Comparison of ENCODE assay signal across 22 mouse cellular contexts in genomic region chr15:98315703-98316102, GRCm38 (mm10). TPM values are rescaled to one million over a fixed set of nuclear protein-coding genes. Genes with fewer than 3 reads are reported as not detected.
DNase-seq lines count a peak whose midpoint lies in the region; ATAC-seq and TF ChIP-seq lines count a peak whose summit lies in the region.
"Had no signal": no experiment of that assay in that cellular context is flagged by ENCODE, and none has a peak within 500 bp of the region (broad histone marks: within the 10 kb centered on the region; RNA-seq: fewer than 3 reads in every experiment).

No protein-coding gene starts in this region.

- H3K27me3 ChIP-seq in liver, postnatal 0 days (ENCODE audit: insufficient read depth, low read length) = no peaks in the 10 kb centered on the region
- peaks cover 0 to 2% of the 10 kb centered on the region in 2 experiments; a peak in 2 of 4 replicates for H3K27me3 ChIP-seq in MEL (ENCODE audit: control insufficient read depth in 1 of 2, insufficient read depth in 2 of 2, low read length in 2 of 2)
- H3K27me3 ChIP-seq in midbrain, embryonic 11.5 days (ENCODE audit: control insufficient read depth, insufficient read depth, low read length) = no peaks in the 10 kb centered on the region
- H3K27me3 ChIP-seq: midbrain, embryonic 15.5 days; neural tube, embryonic 12.5 days had no signal

- H3K4me2 ChIP-seq in liver, postnatal 0 days (ENCODE audit: low read depth, low read length) = no peak overlapping the region
- H3K4me2 ChIP-seq in midbrain, embryonic 11.5 days = no peak overlapping the region
- H3K4me2 ChIP-seq: midbrain, embryonic 15.5 days; neural tube, embryonic 12.5 days had no signal

- no peak; the same call in 1 of the 2 replicates for TF ChIP-seq RAD21 in MEL (IDR thresholded peaks at IDR 0.05; ENCODE audit: low read depth, low read length)

- H3K4me3 ChIP-seq in liver, postnatal 0 days (ENCODE audit: low read depth, low read length) = no peak overlapping the region
- H3K4me3 ChIP-seq in MEL (ENCODE audit: control insufficient read depth in 1 of 2, insufficient read depth in 1 of 2, low read depth in 2 of 2, low read length in 2 of 2) = no peak overlapping the region
- no peak overlapping the region for H3K4me3 ChIP-seq in midbrain, embryonic 11.5 days (ENCODE audit: low read depth, low read length)
- H3K4me3 ChIP-seq: midbrain, embryonic 15.5 days; neural tube, embryonic 12.5 days had no signal

- H3K36me3 ChIP-seq in liver, postnatal 0 days (replicated peaks; ENCODE audit: insufficient read depth, low read length) = no peaks in the 10 kb centered on the region
- no peaks in the 10 kb centered on the region for H3K36me3 ChIP-seq in MEL (ENCODE audit: control insufficient read depth in 1 of 2, insufficient read depth in 2 of 2, low read length in 2 of 2)
- H3K36me3 ChIP-seq in midbrain, embryonic 11.5 days (ENCODE audit: control insufficient read depth, insufficient read depth, low read length) = no peaks in the 10 kb centered on the region
- H3K36me3 ChIP-seq: midbrain, embryonic 15.5 days; neural tube, embryonic 12.5 days had no signal

- no peaks in the 10 kb centered on the region for H3K9me3 ChIP-seq in liver, postnatal 0 days (ENCODE audit: low read length)
- no peaks in the 10 kb centered on the region for H3K9me3 ChIP-seq in MEL (replicated peaks; ENCODE audit: insufficient read depth, low read length)
- no peaks in the 10 kb centered on the region for H3K9me3 ChIP-seq in midbrain, embryonic 11.5 days (ENCODE audit: control insufficient read depth, low read length)
- H3K9me3 ChIP-seq: midbrain, embryonic 15.5 days; neural tube, embryonic 12.5 days had no signal

- peak; percentile 15; the same call in 1 of the 2 replicates for TF ChIP-seq CTCF in liver, postnatal 0 days (IDR thresholded peaks at IDR 0.05; ENCODE audit: low read depth)
- peak; percentile 61 to 64 (median 62) for TF ChIP-seq CTCF in MEL (IDR thresholded peaks at IDR 0.05 in 2 of 3, conservative IDR thresholded peaks at IDR 0.05 in 1 of 3; ENCODE audit: control insufficient read depth in 1 of 3, insufficient read depth in 1 of 3, low read depth in 2 of 3, low read length in 3 of 3, poor library complexity in 1 of 3, severe bottlenecking in 1 of 3)

- TF ChIP-seq EP300 in liver, postnatal 0 days (IDR thresholded peaks at IDR 0.05; ENCODE audit: low read depth) = no peak
- TF ChIP-seq EP300 in MEL (IDR thresholded peaks at IDR 0.05; ENCODE audit: low read depth in 1 of 2, low read length in 2 of 2) = no peak

- no peaks in the 10 kb centered on the region for H3K79me2 ChIP-seq in MEL (ENCODE audit: control insufficient read depth, insufficient read depth, low read length, poor library complexity)

- intact Hi-C loops in left cerebral cortex, postnatal 36 days (cut with DNase I) = no loop called here

- WGBS in liver, postnatal 0 days (ENCODE audit: insufficient replicate concordance) = 43% methylated on average over 6 of the region's 6 CpGs
- WGBS in midbrain, embryonic 11.5 days = 57% methylated on average over 6 of the region's 6 CpGs

- peak; percentile 8 for DNase-seq in adrenal gland, postnatal 10 days
- DNase-seq in adrenal gland, postnatal 14 days = no peak
- DNase-seq in liver, postnatal 0 days = no peak
- no peak for DNase-seq in liver
- DNase-seq in MEL (ENCODE audit: low read depth, low spot score) = peak; percentile 52
- DNase-seq in thymus, postnatal 0 days (ENCODE audit: low spot score) = peak; percentile 33
- DNase-seq in left cerebral cortex, postnatal 36 days (ENCODE audit: low spot score in 2 of 2) = no peak
- DNase-seq in midbrain, embryonic 11.5 days (ENCODE audit: low spot score, missing footprints) = no peak
- DNase-seq: adrenal gland, postnatal 36 days; heart, postnatal 36 days; kidney, postnatal 25 days had no signal

- TF ChIP-seq POLR2A in MEL (IDR thresholded peaks at IDR 0.05; ENCODE audit: control insufficient read depth in 1 of 2, insufficient read depth in 1 of 2, low read depth in 1 of 2, low read length in 2 of 2, poor library complexity in 1 of 2) = no peak

- H3K27ac ChIP-seq in liver, postnatal 0 days (ENCODE audit: low read depth) = no peak overlapping the region
- no peak overlapping the region for H3K27ac ChIP-seq in MEL (ENCODE audit: control insufficient read depth, low read depth, low read length)
- H3K27ac ChIP-seq in midbrain, embryonic 11.5 days (ENCODE audit: low read depth, low read length) = no peak overlapping the region
- H3K27ac ChIP-seq: midbrain, embryonic 15.5 days; neural tube, embryonic 12.5 days had no signal

- H3K4me1 ChIP-seq in liver, postnatal 0 days (ENCODE audit: insufficient read depth) = no peaks in the 10 kb centered on the region
- H3K4me1 ChIP-seq in MEL (ENCODE audit: control insufficient read depth in 1 of 2, insufficient read depth in 2 of 2, low read length in 2 of 2) = peaks cover 0 to 4% of the 10 kb centered on the region in 2 experiments; a peak in 2 of 4 replicates
- H3K4me1 ChIP-seq in midbrain, embryonic 11.5 days (ENCODE audit: control insufficient read depth, insufficient read depth, low read length) = no peaks in the 10 kb centered on the region
- H3K4me1 ChIP-seq: midbrain, embryonic 15.5 days; neural tube, embryonic 12.5 days had no signal

- no peak for ATAC-seq in liver, postnatal 0 days
- no peak for ATAC-seq in midbrain, embryonic 11.5 days (ENCODE audit: low FRiP score)
- ATAC-seq: midbrain, embryonic 15.5 days had no signal

- no peak overlapping the region for H3K9ac ChIP-seq in liver, postnatal 0 days (replicated peaks)
- H3K9ac ChIP-seq in MEL (ENCODE audit: control insufficient read depth, low read depth, low read length, poor library complexity, severe bottlenecking) = no peak overlapping the region
- H3K9ac ChIP-seq in midbrain, embryonic 11.5 days (ENCODE audit: low read length) = no peak overlapping the region
- H3K9ac ChIP-seq: midbrain, embryonic 15.5 days; neural tube, embryonic 12.5 days had no signal

TF ChIP-seq in MEL, 35 proteins besides CTCF, POLR2A, EP300 and RAD21 (continues in another document):
- no peak for TF ChIP-seq MYB (IDR thresholded peaks at IDR 0.05; ENCODE audit: low read depth, low read length)
- no peak for TF ChIP-seq ZKSCAN1 (IDR thresholded peaks at IDR 0.05; ENCODE audit: low read depth, low read length)
- no peak for TF ChIP-seq MAZ (IDR thresholded peaks at IDR 0.05; ENCODE audit: low read depth, low read length)
- no peak for TF ChIP-seq MXI1 (IDR thresholded peaks at IDR 0.05; ENCODE audit: low read depth, low read length)
- TF ChIP-seq GATA1 (IDR thresholded peaks at IDR 0.05; ENCODE audit: low read depth, low read length) = no peak
- TF ChIP-seq TCF12 (IDR thresholded peaks at IDR 0.05; ENCODE audit: low read depth, low read length) = no peak
- TF ChIP-seq CHD1 (IDR thresholded peaks at IDR 0.05; ENCODE audit: low read depth, low read length) = no peak
- TF ChIP-seq RCOR1 (IDR thresholded peaks at IDR 0.05; ENCODE audit: low read depth, low read length) = no peak
- no peak for TF ChIP-seq UBTF (IDR thresholded peaks at IDR 0.05; ENCODE audit: borderline replicate concordance, insufficient read depth, low read depth, low read length)
- no peak for TF ChIP-seq MYC (IDR thresholded peaks at IDR 0.05; ENCODE audit: low read depth, low read length)
- TF ChIP-seq POLR2AphosphoS5 (IDR thresholded peaks at IDR 0.05; ENCODE audit: borderline replicate concordance, low read depth, low read length) = no peak

RNA-seq across cellular contexts. Expression of gene Olfr285, which starts 1.4 kb away (rescaled TPM):
- not detected for total RNA-seq in adrenal gland, postnatal 10 days (2021)
- not detected in 2 replicates for total RNA-seq in adrenal gland, postnatal 14 days (2021)
- polyA plus RNA-seq in liver, postnatal 0 days (2015; fragmentation: Nextera tagmentation; extraction: Ambion mirVana) = not detected in 2 replicates
- 0.07 TPM in 1 of 2 replicates, not detected in the other for total RNA-seq in MEL (2012; rRNA removed)
- under 1 TPM in 1 of 2 experiments, not detected in 1; 0.01 TPM for polyA plus RNA-seq in MEL (2012; ENCODE audit: insufficient read depth in 1 of 2, insufficient read length in 2 of 2, low read depth in 1 of 2, low replicate concordance in 2 of 2, missing spikeins in 1 of 2)
- polyA plus RNA-seq in thymus, postnatal 0 days (2015; fragmentation: Nextera tagmentation; extraction: Ambion mirVana) = not detected in 2 replicates
- total RNA-seq in left cerebral cortex, postnatal 36 days (2021) = not detected
- not detected in 2 replicates for polyA plus RNA-seq in midbrain, embryonic 11.5 days (2014; fragmentation: Nextera tagmentation; extraction: Ambion mirVana)
- total RNA-seq: adrenal gland, postnatal 36 days; gastrocnemius, adult 18-20 months; heart, adult 8-10 months; heart, postnatal 36 days; left cerebral cortex, adult 8-10 months had no signal
- polyA plus RNA-seq: cortical plate, adult 2 months; forebrain, embryonic 11.5 days; limb, embryonic 14.5 days; lung, embryonic 16.5 days; midbrain, embryonic 15.5 days; neural tube, embryonic 12.5 days; stomach, embryonic 14.5 days had no signal

RNA-seq across cellular contexts. Expression of gene Zfp641, which starts 19.7 kb away (rescaled TPM):
- total RNA-seq in adrenal gland, postnatal 10 days (2021) = 1 to 10 TPM; 3.9 to 7.4 TPM
- total RNA-seq in adrenal gland, postnatal 14 days (2021) = 4.6 and 5.8 TPM in 2 replicates
- polyA plus RNA-seq in liver, postnatal 0 days (2015; fragmentation: Nextera tagmentation; extraction: Ambion mirVana) = 0.06 and 0.08 TPM in 2 replicates
- not detected in 2 replicates for total RNA-seq in MEL (2012; rRNA removed)
- not detected for polyA plus RNA-seq in MEL (2012; ENCODE audit: insufficient read depth in 1 of 2, insufficient read length in 2 of 2, low read depth in 1 of 2, low replicate concordance in 2 of 2, missing spikeins in 1 of 2)
- 0.40 and 0.46 TPM in 2 replicates for polyA plus RNA-seq in thymus, postnatal 0 days (2015; fragmentation: Nextera tagmentation; extraction: Ambion mirVana)
- total RNA-seq in left cerebral cortex, postnatal 36 days (2021) = 1 to 10 TPM; 6.7 to 7.5 TPM
- polyA plus RNA-seq in midbrain, embryonic 11.5 days (2014; fragmentation: Nextera tagmentation; extraction: Ambion mirVana) = 1.6 and 1.9 TPM in 2 replicates

RNA-seq across cellular contexts. Expression of gene Olfr284, which starts 25.1 kb away (rescaled TPM):
- total RNA-seq in adrenal gland, postnatal 10 days (2021) = not detected
- not detected in 2 replicates for total RNA-seq in adrenal gland, postnatal 14 days (2021)
- not detected in 2 replicates for polyA plus RNA-seq in liver, postnatal 0 days (2015; fragmentation: Nextera tagmentation; extraction: Ambion mirVana)
- total RNA-seq in MEL (2012; rRNA removed) = not detected in 2 replicates
- polyA plus RNA-seq in MEL (2012; ENCODE audit: insufficient read depth in 1 of 2, insufficient read length in 2 of 2, low read depth in 1 of 2, low replicate concordance in 2 of 2, missing spikeins in 1 of 2) = not detected
- not detected in 2 replicates for polyA plus RNA-seq in thymus, postnatal 0 days (2015; fragmentation: Nextera tagmentation; extraction: Ambion mirVana)
- not detected for total RNA-seq in left cerebral cortex, postnatal 36 days (2021)
- not detected in 2 replicates for polyA plus RNA-seq in midbrain, embryonic 11.5 days (2014; fragmentation: Nextera tagmentation; extraction: Ambion mirVana)
- total RNA-seq: adrenal gland, postnatal 36 days; gastrocnemius, adult 18-20 months; heart, adult 8-10 months; heart, postnatal 36 days; left cerebral cortex, adult 8-10 months had no signal
- polyA plus RNA-seq: cortical plate, adult 2 months; forebrain, embryonic 11.5 days; limb, embryonic 14.5 days; lung, embryonic 16.5 days; midbrain, embryonic 15.5 days; neural tube, embryonic 12.5 days; stomach, embryonic 14.5 days had no signal

RNA-seq across cellular contexts. Expression of gene H1fnt, which starts 58.6 kb away (rescaled TPM):
- total RNA-seq in adrenal gland, postnatal 10 days (2021) = not detected
- total RNA-seq in adrenal gland, postnatal 14 days (2021) = not detected in 2 replicates
- not detected in 2 replicates for polyA plus RNA-seq in liver, postnatal 0 days (2015; fragmentation: Nextera tagmentation; extraction: Ambion mirVana)
- total RNA-seq in MEL (2012; rRNA removed) = not detected in 2 replicates
- not detected for polyA plus RNA-seq in MEL (2012; ENCODE audit: insufficient read depth in 1 of 2, insufficient read length in 2 of 2, low read depth in 1 of 2, low replicate concordance in 2 of 2, missing spikeins in 1 of 2)
- not detected in 2 replicates for polyA plus RNA-seq in thymus, postnatal 0 days (2015; fragmentation: Nextera tagmentation; extraction: Ambion mirVana)
- not detected for total RNA-seq in left cerebral cortex, postnatal 36 days (2021)
- polyA plus RNA-seq in midbrain, embryonic 11.5 days (2014; fragmentation: Nextera tagmentation; extraction: Ambion mirVana) = not detected in 2 replicates
- total RNA-seq: adrenal gland, postnatal 36 days; gastrocnemius, adult 18-20 months; heart, adult 8-10 months; heart, postnatal 36 days; left cerebral cortex, adult 8-10 months had no signal
- polyA plus RNA-seq: cortical plate, adult 2 months; embryonic facial prominence, embryonic 14.5 days; forebrain, embryonic 11.5 days; limb, embryonic 14.5 days; lung, embryonic 16.5 days; midbrain, embryonic 15.5 days; neural tube, embryonic 12.5 days; stomach, embryonic 14.5 days had no signal

Comparison
In these comparisons a context has a peak if more than half of its experiments do, and no peak if none do; other contexts are left out.
1. DNase-seq: peak in adrenal gland, postnatal 10 days (single experiment), MEL (single experiment) and thymus, postnatal 0 days (single experiment); none in adrenal gland, postnatal 14 days (single experiment), liver, postnatal 0 days (single experiment), liver (single experiment), left cerebral cortex, postnatal 36 days (0 of 2) and midbrain, embryonic 11.5 days (single experiment).